Mouse (Mus musculus) adrenal gland, adult 18-20 months (tissue): Measurements from ENCODE around the gene Pank3. TPM values are rescaled to one million over a fixed set of nuclear protein-coding genes. Genes with fewer than 3 reads are reported as not detected.

Source experiments
- DNase-seq, 2 experiments: peaks; one replicate each; pipeline ENCODE4 v3.0.0; 2021 to 2022; ENCODE audit warnings: low spot score in 2 of 2
- long read RNA-seq, 2 experiments: library from polyadenylated mRNA; stranded (forward); transcript quantifications; one replicate each; pipeline ENCODE4 v2.0.0; 2021
- total RNA-seq, 2 experiments: library from RNA; stranded (reverse); gene quantifications; 1 replicate in 1 of 2; 2 replicates in 1 of 2; pipeline ENCODE4 v1.2.3; 2021

The Pank3 gene
- 10 to 100 TPM; 70.0 to 83.8 TPM for total RNA-seq
- long read RNA-seq, experiment 1, full-length matches to known transcripts: 14 of 17 reads
- long read RNA-seq, experiment 1, partial matches to known transcripts: 0 of 17 reads
- long read RNA-seq, experiment 1, other reads (novel, unspliced or antisense): 3 of 17 reads
- long read RNA-seq, experiment 2, full-length matches to known transcripts: 33 of 50 reads
- long read RNA-seq, experiment 2, partial matches to known transcripts: 5 of 50 reads
- long read RNA-seq, experiment 2, other reads (novel, unspliced or antisense): 12 of 50 reads

GRCm38 (mm10) chr11:35769188-35769745 lies at the start of gene Pank3:
TSS of gene Pank3 (plus strand) at chr11:35769484.
- DNase-seq: peak; percentile 85 to 86

GRCm38 (mm10) chr11:35723876-35724275 lies 45.4 kb upstream of the Pank3 start:
- DNase-seq: no peak

- no peak for DNase-seq
These were observed 42.9 kb upstream of the Pank3 start for GRCm38 (mm10) chr11:35726341-35726846.

GRCm38 (mm10) chr11:35728200-35728599 lies 41.1 kb upstream of the Pank3 start:
- no peak for DNase-seq

- peak; percentile 34 to 43 for DNase-seq
These were observed 40.1 kb upstream of the Pank3 start for GRCm38 (mm10) chr11:35729186-35729585.

- DNase-seq: no peak
These were observed 36.9 kb upstream of the Pank3 start for GRCm38 (mm10) chr11:35732366-35732765.

- DNase-seq: no peak
These were observed 32.5 kb upstream of the Pank3 start for GRCm38 (mm10) chr11:35736817-35737216.

- no peak for DNase-seq
These were observed 32.0 kb upstream of the Pank3 start for GRCm38 (mm10) chr11:35737262-35737661.

GRCm38 (mm10) chr11:35738102-35738501 lies 31.2 kb upstream of the Pank3 start:
- DNase-seq: no peak

- no peak for DNase-seq
These were observed 25.7 kb upstream of the Pank3 start for GRCm38 (mm10) chr11:35743586-35743985.

GRCm38 (mm10) chr11:35744571-35744970 lies 24.7 kb upstream of the Pank3 start:
- DNase-seq: no peak

GRCm38 (mm10) chr11:35750578-35750977 lies 18.7 kb upstream of the Pank3 start:
- DNase-seq: peak; percentile 33 to 37

- DNase-seq: no peak
These were observed 14.3 kb upstream of the Pank3 start for GRCm38 (mm10) chr11:35754906-35755418.

GRCm38 (mm10) chr11:35755546-35755945 lies 13.7 kb upstream of the Pank3 start:
- DNase-seq: no peak

GRCm38 (mm10) chr11:35756411-35757303 lies 12.6 kb upstream of the Pank3 start:
- DNase-seq: no peak

- DNase-seq: no peak
These were observed 9.2 kb upstream of the Pank3 start for GRCm38 (mm10) chr11:35760001-35760626.

- DNase-seq: no peak
These were observed 8.7 kb upstream of the Pank3 start for GRCm38 (mm10) chr11:35760627-35761003.

- DNase-seq: no peak
These were observed 2.4 kb upstream of the Pank3 start for GRCm38 (mm10) chr11:35766845-35767244.

- DNase-seq: no peak
These were observed 608 bp downstream of the Pank3 start for GRCm38 (mm10) chr11:35769746-35770437.

- DNase-seq: no peak
These were observed 1.6 kb downstream of the Pank3 start for GRCm38 (mm10) chr11:35770741-35771504.
